Mouse (Mus musculus) bone marrow, adult 2 months (tissue): ENCODE measurements around the gene Cxcr5. TPM values are rescaled to one million over a fixed set of nuclear protein-coding genes. Genes with fewer than 3 reads are reported as not detected.

Source experiments
- H3K27ac ChIP-seq: fragments of 200-500 bp; 2 replicates; pipeline ENCODE4 v1.5.1; 2012; ENCODE audit warnings: low read depth, mild to moderate bottlenecking, control low read depth, inconsistent platforms, low read length; ENCODE audit not compliant: control insufficient read depth, poor library complexity, insufficient read depth
- H3K4me1 ChIP-seq: fragments of 200-500 bp; 2 replicates; pipeline ENCODE4 v1.6.1; 2011; ENCODE audit warnings: low read length; ENCODE audit not compliant: control insufficient read depth, insufficient read depth
- H3K4me3 ChIP-seq: fragments of 200-500 bp; replicated peaks from 2 replicates; pipeline ENCODE3; 2011; ENCODE audit warnings: mild to moderate bottlenecking, low read depth, low read length, control low read depth; ENCODE audit not compliant: control insufficient read depth
- CTCF ChIP-seq: fragments of 200-500 bp; IDR thresholded peaks from 2 replicates; pipeline ENCODE4 v1.5.1; 2011; ENCODE audit warnings: low read length, control low read depth; ENCODE audit not compliant: control insufficient read depth, insufficient read depth
- POLR2A ChIP-seq: fragments of 200-500 bp; IDR thresholded peaks from 2 replicates; pipeline ENCODE4 v1.6.1; 2011; ENCODE audit warnings: low read depth, mild to moderate bottlenecking, control low read depth, low read length, borderline replicate concordance; ENCODE audit not compliant: control insufficient read depth
- WGBS: fragments of 180-500 bp; shearing (Covaris S2); methylation state at CpG from one replicate; pipeline ENCODE4 v1.1.7; 2018; 5-methylcytosine and 5-hydroxymethylcytosine counted together
- polyA plus RNA-seq: library from polyadenylated mRNA; stranded (reverse); fragments of >200 nt; gene quantifications from 2 replicates; pipeline ENCODE4 v1.2.4, GENCODE M21; 2011; ENCODE audit warnings: low replicate concordance; ENCODE audit not compliant: missing spikeins, insufficient read depth, insufficient read length

The Cxcr5 gene
- polyA plus RNA-seq, 1 experiment: 13.4 TPM

DNA sequence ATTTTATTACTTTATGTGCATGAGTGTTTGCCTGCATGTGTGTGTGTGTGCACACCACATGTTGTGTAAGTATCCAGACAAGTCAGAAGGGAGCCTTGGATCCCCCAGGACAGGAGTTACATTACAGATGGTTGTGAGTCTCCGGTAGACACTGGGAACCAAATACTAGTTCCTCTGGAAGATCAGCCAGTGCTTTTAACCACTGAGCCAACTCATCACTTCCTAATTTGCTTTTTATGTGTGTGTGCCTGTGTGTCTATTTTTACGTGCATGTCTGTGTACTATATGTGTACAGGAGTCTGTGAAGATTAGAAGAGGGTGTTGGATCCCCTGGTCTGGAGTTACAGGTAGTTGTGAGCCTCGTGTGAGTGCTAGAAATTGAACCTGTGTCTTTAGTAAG is 21.0 kb downstream of the Cxcr5 start:
- Histone ChIP-seq H3K4me1 (peaks cover 2% of the 10 kb centered on the region; the same call in 1 of the 2 replicates), H3K27ac (no peak overlapping the region), H3K4me3 (no peak overlapping the region)
- TF ChIP-seq POLR2A (no peak), CTCF (no peak)
- WGBS: 27% methylated on average over 3 of the region's 3 CpGs

DNA sequence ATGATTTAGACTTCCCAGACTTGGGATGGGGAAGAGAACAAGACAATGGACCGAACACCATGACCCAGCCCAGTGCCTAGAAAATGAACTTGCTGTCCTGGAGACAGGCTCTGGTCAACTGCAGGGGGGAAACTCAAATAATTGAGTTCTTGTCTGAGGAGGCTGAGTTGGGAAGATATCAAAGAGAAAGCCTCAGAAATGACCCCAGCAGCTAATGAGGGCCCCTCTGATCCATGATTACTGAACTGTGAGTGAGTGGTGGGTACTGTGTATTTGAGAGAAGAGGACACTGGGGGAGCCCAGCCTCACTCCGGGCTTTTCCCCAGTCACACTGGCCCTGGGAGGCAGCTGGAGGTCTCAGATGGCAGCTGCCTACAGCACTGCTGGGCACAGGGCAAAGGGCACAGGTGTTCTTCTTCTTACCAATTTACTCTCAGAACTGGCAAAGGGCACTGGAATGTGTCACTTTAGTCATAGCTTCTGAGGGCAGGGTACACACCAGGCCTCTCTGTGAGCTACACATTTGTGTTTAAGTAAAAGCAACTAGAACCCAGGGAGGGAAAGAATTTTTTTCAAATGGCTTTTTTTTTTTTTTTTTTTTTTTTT is 21.8 kb downstream of the Cxcr5 start:
- no peak for TF ChIP-seq POLR2A
- TF ChIP-seq CTCF: no peak
- WGBS: 82% methylated on average over 2 of the region's 2 CpGs
- Histone ChIP-seq H3K4me1 (peaks cover 2% of the 10 kb centered on the region; the same call in 1 of the 2 replicates), H3K4me3 (no peak overlapping the region), H3K27ac (no peak overlapping the region)

DNA sequence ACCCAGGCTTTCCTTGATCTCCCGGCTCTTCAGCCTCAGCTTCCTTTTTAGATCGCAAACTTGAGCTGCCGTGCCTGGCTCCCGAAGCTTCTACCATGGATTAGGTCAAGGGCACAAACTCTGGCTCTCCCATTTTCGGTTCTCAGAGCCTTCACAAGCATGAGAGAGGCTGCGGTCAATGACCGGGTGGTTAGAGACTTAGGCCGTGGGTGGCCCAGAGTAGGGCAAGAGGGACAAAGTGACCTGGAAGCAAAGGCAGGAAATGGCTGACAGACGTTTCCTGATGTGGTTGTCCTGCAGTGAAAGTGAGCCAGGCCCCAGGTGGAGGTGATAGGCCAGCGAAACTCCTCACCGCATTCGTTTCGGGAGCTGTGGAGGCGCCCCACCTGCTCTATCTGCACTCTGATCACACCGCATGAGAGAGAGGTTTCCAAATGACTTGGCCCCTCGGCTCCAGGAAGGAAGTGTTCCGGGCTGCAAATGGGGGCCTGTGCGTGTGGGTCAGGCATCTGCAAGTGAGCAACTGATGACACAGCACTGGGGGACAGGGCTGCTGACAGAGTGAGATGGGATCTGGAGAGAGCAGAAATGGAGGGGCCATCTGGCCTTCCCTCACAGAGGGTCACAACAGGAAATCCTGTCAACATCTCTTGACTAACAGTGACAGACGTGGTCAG is 23.9 kb downstream of the Cxcr5 start:
- TF ChIP-seq POLR2A (no peak), CTCF (no peak)
- WGBS: 3% methylated on average over 19 of the region's 19 CpGs
- Histone ChIP-seq H3K4me1 (peaks cover 2% of the 10 kb centered on the region; the same call in 1 of the 2 replicates), H3K27ac (peak overlapping the region; percentile 5), H3K4me3 (no peak overlapping the region)

DNA sequence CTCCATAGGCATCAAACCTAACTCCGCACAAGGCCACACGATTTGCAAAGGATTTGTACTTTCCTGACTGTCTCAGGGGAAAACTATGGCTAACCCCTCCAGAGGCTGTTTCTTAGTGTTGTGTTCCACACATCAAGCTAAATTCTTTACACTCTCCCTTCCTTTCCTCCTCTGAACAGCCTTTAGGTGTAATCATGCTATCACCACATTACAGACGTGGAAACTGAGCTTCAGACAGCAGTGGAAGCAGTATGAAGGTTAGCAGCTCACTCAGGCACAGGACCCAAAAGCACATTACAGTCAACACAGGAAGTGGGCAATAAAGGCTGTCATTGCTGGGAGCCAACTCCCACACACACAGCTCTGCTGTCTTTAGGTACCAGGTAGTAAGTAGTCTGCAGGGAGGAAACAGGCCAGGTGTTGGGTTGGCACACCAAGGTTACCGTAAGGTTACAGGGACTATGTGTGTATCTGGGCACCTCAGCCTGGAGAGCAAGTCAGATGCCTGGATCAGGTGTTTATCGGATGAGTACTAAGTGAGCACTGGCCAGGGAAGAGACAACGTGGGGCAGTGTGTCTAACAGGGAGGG is 28.6 kb downstream of the Cxcr5 start:
- no peak overlapping the region for H3K4me3 ChIP-seq
- peaks cover 1% of the 10 kb centered on the region; the same call in 1 of the 2 replicates for H3K4me1 ChIP-seq
- TF ChIP-seq POLR2A: no peak
- WGBS: 73% methylated on average over 6 of the region's 6 CpGs
- no peak overlapping the region for H3K27ac ChIP-seq

DNA sequence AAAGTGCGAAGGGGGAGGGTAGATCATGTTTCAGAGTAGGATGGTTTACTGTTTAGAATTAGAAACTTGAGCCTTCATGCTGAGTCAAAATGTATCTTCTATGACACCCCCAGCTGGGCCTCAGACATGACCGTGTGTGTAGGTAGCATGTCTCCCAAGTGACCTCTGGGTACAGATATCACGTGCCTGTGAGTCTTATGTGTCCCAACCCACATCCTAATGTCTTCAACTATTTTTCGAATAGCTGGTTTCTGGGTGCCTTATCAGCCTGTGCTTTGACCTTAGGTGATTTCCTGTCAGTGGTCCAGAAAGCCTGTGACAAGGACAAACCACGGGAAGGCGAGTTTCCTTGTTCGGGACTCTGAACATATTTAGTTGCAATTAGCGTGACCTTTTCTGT is 33.3 kb downstream of the Cxcr5 start:
- peaks cover 1% of the 10 kb centered on the region for H3K4me1 ChIP-seq
- no peak overlapping the region for H3K4me3 ChIP-seq
- 16% methylated on average over 8 of the region's 8 CpGs for WGBS
- no peak for TF ChIP-seq POLR2A
- TF ChIP-seq CTCF: no peak
- no peak overlapping the region for H3K27ac ChIP-seq

DNA sequence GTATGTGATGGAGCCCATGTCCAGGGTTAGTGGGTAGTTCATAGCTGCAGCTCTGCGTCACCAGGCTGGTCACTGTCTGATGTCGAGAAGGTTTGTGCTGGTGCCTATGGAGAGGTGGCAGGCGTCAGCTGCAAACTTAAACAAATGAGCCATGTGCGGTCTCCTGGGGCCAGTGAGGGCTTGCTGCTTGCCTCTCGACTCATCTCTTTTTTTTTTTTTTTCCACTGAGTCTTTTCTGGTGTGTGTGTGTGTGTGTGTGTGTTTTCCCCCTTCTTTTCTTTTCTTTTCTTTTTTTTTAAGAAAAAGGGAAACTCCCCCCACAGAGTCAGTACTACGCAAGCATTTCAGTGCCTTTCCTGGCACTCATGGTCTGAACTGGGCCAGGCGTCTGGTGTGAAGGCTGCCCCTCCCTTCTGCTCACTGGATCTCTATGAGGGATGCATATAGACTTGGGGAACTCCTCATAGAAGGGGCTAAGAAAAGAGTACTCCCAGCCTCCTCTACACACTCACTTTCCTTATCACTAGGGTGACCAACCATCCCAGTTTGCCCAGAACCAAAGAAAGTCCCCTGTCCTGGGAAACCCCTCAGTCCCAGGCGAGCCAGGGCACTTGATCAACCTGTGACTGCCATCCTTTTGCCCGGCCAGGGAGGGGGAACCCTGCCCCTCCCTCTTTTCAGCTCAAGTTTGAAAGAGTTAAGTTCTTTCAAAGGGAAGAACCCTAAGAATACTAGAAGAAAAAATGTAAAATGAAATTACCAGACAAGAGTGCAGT is 35.2 kb downstream of the Cxcr5 start:
- peak overlapping the region; percentile 44 for H3K27ac ChIP-seq
- peaks cover 1% of the 10 kb centered on the region for H3K4me1 ChIP-seq
- peak overlapping the region; percentile 60 for H3K4me3 ChIP-seq
- TF ChIP-seq POLR2A (no peak), CTCF (no peak)
- WGBS: 49% methylated on average over 9 of the region's 9 CpGs

DNA sequence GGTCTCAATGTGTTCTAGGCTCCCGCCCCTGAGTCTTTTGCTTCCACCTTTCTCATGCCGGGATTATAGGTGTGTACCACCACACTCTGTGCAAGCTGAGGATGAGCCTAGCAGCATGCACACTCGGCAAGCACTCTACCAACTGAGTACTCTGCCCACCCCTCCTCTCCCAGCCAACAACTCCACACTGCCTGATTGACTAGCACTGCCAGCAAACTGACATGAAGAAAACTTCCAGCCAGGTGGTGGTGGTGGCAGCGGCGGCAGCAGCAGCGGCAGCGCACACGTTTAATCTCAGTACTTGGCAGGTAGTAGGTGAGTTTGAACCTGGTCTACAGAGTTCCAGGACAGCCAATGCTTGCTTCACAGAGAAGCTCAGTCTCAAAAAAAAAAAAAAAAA is 36.1 kb downstream of the Cxcr5 start:
- no peak for TF ChIP-seq POLR2A
- no peak for TF ChIP-seq CTCF
- Histone ChIP-seq H3K4me1 (peaks cover 1% of the 10 kb centered on the region), H3K27ac (peak overlapping the region; percentile 72), H3K4me3 (peak overlapping the region; percentile 74)
- 86% methylated on average over 8 of the region's 8 CpGs for WGBS

DNA sequence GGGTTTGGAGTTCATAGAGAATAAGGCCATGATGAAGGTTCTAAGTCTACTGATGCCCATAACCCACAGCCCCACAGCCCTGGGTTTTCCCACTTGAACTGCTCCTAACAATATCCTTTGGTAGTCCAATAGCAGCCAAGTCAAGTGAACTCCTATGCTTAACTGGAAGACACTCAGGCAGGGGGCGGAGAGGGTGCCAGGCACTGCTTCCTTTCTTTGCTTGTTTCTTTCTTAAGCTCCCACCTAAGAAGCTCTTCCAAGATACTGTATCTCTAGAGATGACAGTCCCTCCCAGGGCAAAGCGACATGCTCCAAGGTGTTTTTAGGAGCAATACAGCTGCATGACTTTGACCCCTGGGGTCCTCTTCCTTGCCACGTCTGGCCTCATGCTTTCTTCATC is 36.7 kb downstream of the Cxcr5 start:
- Histone ChIP-seq H3K27ac (no peak overlapping the region; the same call in none of the 2 replicates), H3K4me1 (peaks cover 1% of the 10 kb centered on the region), H3K4me3 (peak overlapping the region; percentile 74)
- 75% methylated on average over 3 of the region's 3 CpGs for WGBS
- TF ChIP-seq CTCF: no peak
- no peak for TF ChIP-seq POLR2A
